Mouse (Mus musculus) cortical plate, adult 2 months (tissue): ENCODE measurements around the gene Ifnar2.

ENCODE experiments used
- CTCF ChIP-seq: fragments of 200-500 bp; IDR thresholded peaks from 2 replicates; pipeline ENCODE4 v1.5.1; 2011; ENCODE audit warnings: mild to moderate bottlenecking, control low read depth, low read length; ENCODE audit not compliant: insufficient read depth; ENCODE audit errors: extremely low read depth
- POLR2A ChIP-seq: fragments of 200-500 bp; IDR thresholded peaks from 2 replicates; pipeline ENCODE4 v1.6.1; 2011; ENCODE audit warnings: mild to moderate bottlenecking, low read length, control low read depth; ENCODE audit not compliant: insufficient read depth; ENCODE audit errors: extremely low read depth

DNA sequence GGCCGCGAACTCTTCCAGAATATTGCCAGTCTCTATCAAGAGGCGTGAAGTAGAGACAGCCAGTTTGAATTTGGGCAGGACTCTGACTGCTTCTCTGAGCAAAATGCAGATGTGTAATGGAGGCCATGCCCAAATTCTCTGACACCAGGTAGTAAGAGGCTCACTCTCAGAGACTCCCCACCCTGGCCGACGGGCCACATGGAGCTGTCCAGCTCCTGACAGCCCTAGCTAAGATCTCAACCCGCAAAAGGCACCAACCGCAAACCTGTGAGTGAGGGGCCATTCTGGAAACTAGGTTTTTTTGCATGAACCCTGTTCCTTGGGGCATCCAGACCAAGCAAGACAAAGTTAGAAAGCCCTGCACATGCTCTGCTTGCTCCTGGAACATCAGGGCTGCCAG, 39.7 kb upstream of the Ifnar2 start:
- no peak for TF ChIP-seq POLR2A
- no peak for TF ChIP-seq CTCF
